In the genomic region with DNA sequence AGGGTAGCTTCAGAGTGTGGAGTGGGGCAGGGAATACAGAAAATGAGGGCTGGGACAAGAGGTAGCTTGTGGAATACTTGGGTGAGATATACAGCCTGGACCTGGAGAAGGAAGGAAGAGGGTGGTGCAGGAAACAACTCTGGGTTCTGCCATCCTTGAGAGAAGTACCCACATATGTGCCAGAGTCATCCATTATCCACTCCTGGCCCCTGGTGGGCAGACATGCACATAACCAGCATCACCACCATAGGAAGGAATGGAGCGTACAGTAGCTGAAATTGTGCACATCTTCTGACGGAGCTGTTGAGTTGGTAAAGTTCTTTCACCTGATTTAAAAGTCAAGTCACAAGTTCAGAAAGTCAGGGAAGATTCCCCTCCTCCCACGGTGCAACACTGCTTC, we compare ENCODE assay signal across 9 mouse cellular contexts.
A peak's percentile ranks its signal among the peaks of the same experiment; 100 is the strongest.
DNase-seq lines count a peak whose midpoint lies in the region; ATAC-seq and TF ChIP-seq lines count a peak whose summit lies in the region.
"Had no signal": no experiment of that assay in that cellular context is flagged by ENCODE, and none has a peak within 500 bp of the region (broad histone marks: within the 10 kb centered on the region; RNA-seq: fewer than 3 reads in every experiment).

No protein-coding gene starts in this region.

- ATAC-seq in liver, postnatal 0 days, result no peak
- no peak for ATAC-seq in liver, embryonic 11.5 days (replicated peaks; ENCODE audit: low FRiP score)
- ATAC-seq in erythroblast, adult 5-6 weeks (replicated peaks; ENCODE audit: low FRiP score, poor library complexity, severe bottlenecking), result no peak

- no peak overlapping the region for H3K4me2 ChIP-seq in liver, postnatal 0 days (ENCODE audit: low read depth, low read length)
- no peak overlapping the region for H3K4me2 ChIP-seq in liver, embryonic 11.5 days
- H3K4me2 ChIP-seq: stomach, embryonic 15.5 days had no signal

- H3K27me3 ChIP-seq in liver, postnatal 0 days (ENCODE audit: insufficient read depth, low read length), result no peaks in the 10 kb centered on the region
- no peaks in the 10 kb centered on the region for H3K27me3 ChIP-seq in liver, embryonic 11.5 days (replicated peaks; ENCODE audit: control insufficient read depth, insufficient read depth, low read length)
- H3K27me3 ChIP-seq: stomach, embryonic 15.5 days had no signal

- H3K36me3 ChIP-seq in liver, postnatal 0 days (replicated peaks; ENCODE audit: insufficient read depth, low read length), result no peaks in the 10 kb centered on the region
- H3K36me3 ChIP-seq in liver, embryonic 11.5 days (ENCODE audit: control insufficient read depth, insufficient read depth, low read length), result no peaks in the 10 kb centered on the region
- H3K36me3 ChIP-seq: stomach, embryonic 15.5 days had no signal

- TF ChIP-seq EP300 in liver, postnatal 0 days (IDR thresholded peaks at IDR 0.05; ENCODE audit: low read depth), result no peak

- DNase-seq in adrenal gland, postnatal 36 days, result peak; percentile 4 to 15
- DNase-seq in adrenal gland, postnatal 4 days (ENCODE audit: low spot score in 2 of 2), result no peak
- DNase-seq in liver, postnatal 0 days, result no peak
- DNase-seq in liver, embryonic 11.5 days (ENCODE audit: low spot score), result no peak
- peak; percentile 58 to 79 for DNase-seq in frontal cortex, postnatal 36 days (ENCODE audit: low spot score in 2 of 2)
- peak; percentile 72 to 77 for DNase-seq in left cerebral cortex, postnatal 14 days (ENCODE audit: low spot score in 2 of 2)
- no peak for DNase-seq in spleen, adult 12 weeks (ENCODE audit: low spot score)

- peak; percentile 48 for TF ChIP-seq CTCF in liver, postnatal 0 days (IDR thresholded peaks at IDR 0.05; ENCODE audit: low read depth)

- H3K4me1 ChIP-seq in liver, postnatal 0 days (ENCODE audit: insufficient read depth), result no peaks in the 10 kb centered on the region
- H3K4me1 ChIP-seq in liver, embryonic 11.5 days (replicated peaks; ENCODE audit: control insufficient read depth, insufficient read depth, low read length), result no peaks in the 10 kb centered on the region
- H3K4me1 ChIP-seq: stomach, embryonic 15.5 days had no signal

- no peak overlapping the region for H3K9ac ChIP-seq in liver, postnatal 0 days (replicated peaks)
- no peak overlapping the region for H3K9ac ChIP-seq in liver, embryonic 11.5 days (ENCODE audit: low read depth, low read length)
- H3K9ac ChIP-seq: stomach, embryonic 15.5 days had no signal

- intact Hi-C loops in left cerebral cortex, postnatal 14 days (cut with DNase I), result loop anchor here (5.0 to 10.0 kb wide), 4 partner anchors 394 to 1659 kb away; no protein-coding TSS in a partner anchor

- no peak overlapping the region for H3K27ac ChIP-seq in liver, postnatal 0 days (ENCODE audit: low read depth)
- no peak overlapping the region for H3K27ac ChIP-seq in liver, embryonic 11.5 days (ENCODE audit: low read depth, low read length)
- H3K27ac ChIP-seq: stomach, embryonic 15.5 days had no signal

- no peaks in the 10 kb centered on the region for H3K9me3 ChIP-seq in liver, postnatal 0 days (ENCODE audit: low read length)
- H3K9me3 ChIP-seq in liver, embryonic 11.5 days (ENCODE audit: control insufficient read depth, low read length), result no peaks in the 10 kb centered on the region
- H3K9me3 ChIP-seq: stomach, embryonic 15.5 days had no signal

- H3K4me3 ChIP-seq in liver, postnatal 0 days (ENCODE audit: low read depth, low read length), result no peak overlapping the region
- H3K4me3 ChIP-seq in liver, embryonic 11.5 days (ENCODE audit: low read depth, low read length), result no peak overlapping the region
- H3K4me3 ChIP-seq: stomach, embryonic 15.5 days had no signal

- 78% methylated on average over 3 of the region's 3 CpGs for WGBS in liver, postnatal 0 days (ENCODE audit: insufficient replicate concordance)
- 82% methylated on average over 3 of the region's 3 CpGs for WGBS in liver, embryonic 11.5 days

Comparison
In these comparisons a context has a peak if more than half of its experiments do, and no peak if none do; other contexts are left out.
1. DNase-seq: peak in adrenal gland, postnatal 36 days (2 of 2), frontal cortex, postnatal 36 days (2 of 2) and left cerebral cortex, postnatal 14 days (2 of 2); none in adrenal gland, postnatal 4 days (0 of 2), liver, postnatal 0 days (single experiment), liver, embryonic 11.5 days (single experiment) and spleen, adult 12 weeks (single experiment).